Mouse (Mus musculus): Measurements from ENCODE around the gene Olfm2. TPM values are rescaled to one million over a fixed set of nuclear protein-coding genes. Genes with fewer than 3 reads are reported as not detected.
"Not testable (repeated sequence)": the region's sequence is repeated elsewhere in the genome, so short reads cannot be mapped to it uniquely, and the experiment has no call there.

Gene Olfm2
- polyA plus RNA-seq, 1 experiment from 2014 or later, result 3.3 TPM

- H3K4me1 ChIP-seq (replicated peaks), result peaks cover 26% of the 10 kb centered on the region
- no peaks in the 10 kb centered on the region for H3K27me3 ChIP-seq
- H3K4me3 ChIP-seq (replicated peaks), result peak overlapping the region; percentile 83
- H3K36me3 ChIP-seq, result peaks cover 34% of the 10 kb centered on the region
- peak overlapping the region; percentile 76 for H3K9ac ChIP-seq (replicated peaks)
- peak overlapping the region; percentile 95 for H3K4me2 ChIP-seq
- peak overlapping the region; percentile 75 for H3K27ac ChIP-seq
- 5% methylated on average over 17 of the region's 17 CpGs for WGBS
- H3K9me3 ChIP-seq, result no peaks in the 10 kb centered on the region
- no peak for ATAC-seq (ENCODE audit: insufficient number of reproducible peaks, insufficient read depth, low FRiP score, low TSS enrichment, low read depth)
Observed at GRCm38 (mm10) chr9:20645121-20645520, 101.0 kb downstream of the Olfm2 start.

DNA sequence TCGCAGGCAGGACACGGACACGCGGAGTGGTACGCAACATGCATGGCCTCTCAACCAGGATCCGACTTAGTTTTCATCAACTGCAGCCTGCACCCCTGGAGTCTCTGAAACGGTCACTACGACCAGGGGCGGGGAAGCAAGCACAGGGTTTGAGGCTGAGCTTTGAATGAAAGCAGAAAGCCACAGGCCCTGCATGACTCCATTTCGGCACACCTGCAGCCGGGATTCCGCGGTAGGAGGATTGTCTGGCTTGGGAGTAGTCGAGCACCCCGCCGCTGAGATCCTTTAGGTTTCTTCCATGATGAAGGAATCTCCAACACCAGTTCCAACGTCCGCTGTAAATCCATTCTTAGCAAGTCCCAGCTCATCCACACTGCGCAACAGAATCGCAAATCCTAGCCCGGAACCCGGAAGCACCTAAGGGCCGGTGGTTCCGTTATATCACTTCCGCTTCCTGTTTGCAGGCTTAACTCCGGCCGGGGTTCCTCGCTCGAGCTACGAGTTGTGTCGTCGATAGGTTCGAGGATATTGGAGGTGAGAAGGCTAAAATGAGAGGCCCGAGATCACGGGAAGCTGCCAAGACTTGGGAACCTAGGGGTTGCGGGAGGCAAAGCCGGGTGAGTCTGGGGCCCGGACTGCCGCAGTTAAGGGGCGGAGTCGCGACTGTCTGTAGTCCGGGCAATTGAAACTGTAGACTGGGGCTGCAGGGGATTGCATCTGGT is 101.6 kb downstream of the Olfm2 start, which contains the start of gene Fbxl12:
Fbxl12 (minus strand) TSS at position 408 of the 722 bp plus-strand sequence.
- Histone ChIP-seq H3K9ac (replicated peaks) (peak within 1 kb of the TSS; percentile 76), H3K4me2 (peak within 1 kb of the TSS; percentile 95), H3K4me3 (replicated peaks) (peak within 1 kb of the TSS; percentile 83), H3K27me3 (no peaks in the 10 kb centered on the region), H3K4me1 (replicated peaks) (peaks cover 26% of the 10 kb centered on the region), H3K27ac (peak within 1 kb of the TSS; percentile 75), H3K9me3 (no peaks in the 10 kb centered on the region), H3K36me3 (peaks cover 35% of the 10 kb centered on the region)
- no peak for ATAC-seq (ENCODE audit: insufficient number of reproducible peaks, insufficient read depth, low FRiP score, low TSS enrichment, low read depth)
- WGBS, result under 1% methylated on average over 43 of the region's 43 CpGs

GRCm38 (mm10) chr9:20643781-20644180 is 102.4 kb downstream of the Olfm2 start:
- 10% methylated on average over 13 of the region's 13 CpGs for WGBS
- Histone ChIP-seq H3K4me1 (replicated peaks) (peaks cover 26% of the 10 kb centered on the region), H3K27ac (peak overlapping the region; percentile 75), H3K4me2 (peak overlapping the region; percentile 95), H3K9me3 (no peaks in the 10 kb centered on the region), H3K4me3 (replicated peaks) (peak overlapping the region; percentile 83), H3K36me3 (peaks cover 35% of the 10 kb centered on the region), H3K27me3 (no peaks in the 10 kb centered on the region), H3K9ac (replicated peaks) (peak overlapping the region; percentile 76)
- no peak for ATAC-seq (ENCODE audit: insufficient number of reproducible peaks, insufficient read depth, low FRiP score, low TSS enrichment, low read depth)

- ATAC-seq (ENCODE audit: insufficient number of reproducible peaks, insufficient read depth, low FRiP score, low TSS enrichment, low read depth), result peak; percentile 72
- Histone ChIP-seq H3K27ac (peak overlapping the region; percentile 91), H3K4me1 (replicated peaks) (peaks cover 26% of the 10 kb centered on the region), H3K36me3 (peaks cover 35% of the 10 kb centered on the region), H3K4me3 (replicated peaks) (peak overlapping the region; percentile 83), H3K4me2 (peak overlapping the region; percentile 95), H3K27me3 (no peaks in the 10 kb centered on the region), H3K9me3 (no peaks in the 10 kb centered on the region), H3K9ac (replicated peaks) (peak overlapping the region; percentile 76)
- under 1% methylated on average over 30 of the region's 30 CpGs for WGBS
Observed at GRCm38 (mm10) chr9:20642896-20643466, 103.2 kb downstream of the Olfm2 start.

- Histone ChIP-seq H3K36me3 (peaks cover 35% of the 10 kb centered on the region), H3K4me3 (replicated peaks) (peak within 1 kb of the TSS; percentile 83), H3K4me2 (peak within 1 kb of the TSS; percentile 95), H3K27me3 (no peaks in the 10 kb centered on the region), H3K4me1 (replicated peaks) (peaks cover 26% of the 10 kb centered on the region), H3K27ac (peak within 1 kb of the TSS; percentile 91), H3K9ac (replicated peaks) (peak within 1 kb of the TSS; percentile 88), H3K9me3 (no peaks in the 10 kb centered on the region)
- peak; percentile 94 for ATAC-seq (ENCODE audit: insufficient number of reproducible peaks, insufficient read depth, low FRiP score, low TSS enrichment, low read depth)
- WGBS, result under 1% methylated on average over 51 of the region's 51 CpGs
Observed at GRCm38 (mm10) chr9:20642101-20642895, 103.9 kb downstream of the Olfm2 start, which contains the start of gene Ubl5. Ubl5 (plus strand) TSS chr9:20642878.

- 26% methylated on average over 6 of the region's 6 CpGs for WGBS
- Histone ChIP-seq H3K4me3 (replicated peaks) (peak overlapping the region; percentile 83), H3K27ac (no peak overlapping the region; the same call in 1 of the 2 replicates), H3K36me3 (peaks cover 30% of the 10 kb centered on the region), H3K27me3 (no peaks in the 10 kb centered on the region), H3K4me2 (peak overlapping the region; percentile 95), H3K9ac (replicated peaks) (peak overlapping the region; percentile 88), H3K4me1 (replicated peaks) (peaks cover 26% of the 10 kb centered on the region), H3K9me3 (no peaks in the 10 kb centered on the region)
- no peak for ATAC-seq (ENCODE audit: insufficient number of reproducible peaks, insufficient read depth, low FRiP score, low TSS enrichment, low read depth)
Observed at GRCm38 (mm10) chr9:20641501-20641900, 104.6 kb downstream of the Olfm2 start.

DNA sequence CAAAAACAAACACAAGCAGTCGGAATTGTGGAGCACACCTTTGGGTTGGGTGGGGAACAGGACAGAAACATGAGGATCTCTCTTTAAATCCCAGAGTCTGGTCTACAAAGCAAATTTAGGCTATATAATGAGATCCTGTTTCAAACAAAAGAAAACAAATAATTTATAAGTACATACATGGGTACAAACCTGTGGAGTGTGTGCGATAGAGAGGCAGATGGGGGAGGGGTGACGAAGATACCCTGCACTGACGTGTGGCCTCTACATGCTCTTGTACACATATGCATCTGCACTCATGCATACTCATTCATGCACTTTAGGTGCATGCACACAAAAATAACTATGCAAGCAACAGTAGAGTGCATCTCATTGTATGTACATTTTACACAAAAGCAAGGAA is 106.7 kb downstream of the Olfm2 start:
- H3K9ac ChIP-seq (replicated peaks), result no peak overlapping the region
- H3K4me1 ChIP-seq (replicated peaks), result peaks cover 19% of the 10 kb centered on the region
- no peaks in the 10 kb centered on the region for H3K9me3 ChIP-seq
- H3K27me3 ChIP-seq, result no peaks in the 10 kb centered on the region
- H3K4me3 ChIP-seq (replicated peaks), result no peak overlapping the region
- H3K27ac ChIP-seq, result no peak overlapping the region
- peaks cover 25% of the 10 kb centered on the region for H3K36me3 ChIP-seq
- 91% methylated on average over 4 of the region's 4 CpGs for WGBS
- no peak for ATAC-seq (ENCODE audit: insufficient number of reproducible peaks, insufficient read depth, low FRiP score, low TSS enrichment, low read depth)
- H3K4me2 ChIP-seq, result no peak overlapping the region

DNA sequence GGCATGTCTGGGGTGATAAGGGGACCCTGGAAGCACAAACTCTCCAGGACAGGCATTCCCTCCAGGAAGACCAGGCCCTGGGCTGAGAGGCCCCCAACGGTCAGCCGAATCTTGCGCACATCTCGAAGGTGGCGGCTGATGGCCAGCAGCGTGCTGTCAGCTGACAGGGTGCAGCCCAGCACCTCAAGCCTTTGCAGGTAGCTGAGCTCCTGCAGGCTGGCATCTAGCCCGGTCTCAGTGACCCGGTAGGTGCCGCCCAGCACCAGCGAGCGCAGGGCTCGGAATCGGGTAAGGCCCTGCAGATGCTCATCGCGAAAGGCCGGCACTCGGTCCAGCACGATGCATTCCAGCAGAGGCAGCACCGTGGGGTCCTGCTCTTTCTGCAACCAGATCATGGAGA is 107.6 kb downstream of the Olfm2 start:
- peaks cover 25% of the 10 kb centered on the region for H3K36me3 ChIP-seq
- peaks cover 13% of the 10 kb centered on the region for H3K4me1 ChIP-seq (replicated peaks)
- H3K9me3 ChIP-seq, result no peaks in the 10 kb centered on the region
- 96% methylated on average over 19 of the region's 19 CpGs for WGBS
- H3K27me3 ChIP-seq, result no peaks in the 10 kb centered on the region
- ATAC-seq (ENCODE audit: insufficient number of reproducible peaks, insufficient read depth, low FRiP score, low TSS enrichment, low read depth), result no peak
- no peak overlapping the region for H3K4me2 ChIP-seq
- H3K27ac ChIP-seq, result no peak overlapping the region
- no peak overlapping the region for H3K9ac ChIP-seq (replicated peaks)
- H3K4me3 ChIP-seq (replicated peaks), result no peak overlapping the region

DNA sequence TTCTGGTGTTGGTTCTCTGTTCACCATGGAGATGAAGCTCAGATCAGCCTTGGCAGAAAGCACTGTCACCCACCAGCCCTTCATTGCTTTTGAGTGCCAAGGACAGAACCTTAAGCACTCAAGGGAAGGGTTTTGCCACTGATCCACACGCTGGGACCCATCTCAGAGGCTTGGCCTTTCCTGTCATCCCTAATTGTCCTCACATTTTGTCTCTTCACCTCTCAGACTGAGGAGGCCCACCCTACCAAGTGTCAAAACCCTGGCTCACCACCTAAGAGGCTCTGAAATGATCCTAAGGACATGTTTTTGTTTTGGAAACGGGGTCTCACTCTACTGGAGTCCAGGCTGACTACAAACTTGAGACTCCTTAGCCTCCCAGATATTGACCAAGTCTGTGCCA is 109.4 kb downstream of the Olfm2 start:
- no peak overlapping the region for H3K4me2 ChIP-seq

GRCm38 (mm10) chr9:20636256-20636655 is 109.9 kb downstream of the Olfm2 start:
- H3K9ac ChIP-seq (replicated peaks), result no peak overlapping the region
- H3K27me3 ChIP-seq, result no peaks in the 10 kb centered on the region
- no peak for ATAC-seq (ENCODE audit: insufficient number of reproducible peaks, insufficient read depth, low FRiP score, low TSS enrichment, low read depth)
- H3K4me1 ChIP-seq (replicated peaks), result peaks cover 7% of the 10 kb centered on the region
- H3K4me3 ChIP-seq (replicated peaks), result no peak overlapping the region
- whole genome bisulfite sequencing, result 80% methylated on average over 3 of the region's 3 CpGs
- H3K9me3 ChIP-seq, result no peaks in the 10 kb centered on the region
- H3K27ac ChIP-seq, result no peak overlapping the region
- H3K4me2 ChIP-seq, result no peak overlapping the region
- H3K36me3 ChIP-seq, result peaks cover 25% of the 10 kb centered on the region

More for the DNA sequence above, 109.4 kb downstream of the Olfm2 start:
- ATAC-seq (ENCODE audit: insufficient number of reproducible peaks, insufficient read depth, low FRiP score, low TSS enrichment, low read depth), result no peak
- H3K4me3 ChIP-seq (replicated peaks), result no peak overlapping the region
- H3K27me3 ChIP-seq, result no peaks in the 10 kb centered on the region
- 78% methylated on average over 2 of the region's 2 CpGs for WGBS
- no peak overlapping the region for H3K9ac ChIP-seq (replicated peaks)
- no peaks in the 10 kb centered on the region for H3K9me3 ChIP-seq
- H3K27ac ChIP-seq, result no peak overlapping the region
- peaks cover 25% of the 10 kb centered on the region for H3K36me3 ChIP-seq
- H3K4me1 ChIP-seq (replicated peaks), result peaks cover 11% of the 10 kb centered on the region

DNA sequence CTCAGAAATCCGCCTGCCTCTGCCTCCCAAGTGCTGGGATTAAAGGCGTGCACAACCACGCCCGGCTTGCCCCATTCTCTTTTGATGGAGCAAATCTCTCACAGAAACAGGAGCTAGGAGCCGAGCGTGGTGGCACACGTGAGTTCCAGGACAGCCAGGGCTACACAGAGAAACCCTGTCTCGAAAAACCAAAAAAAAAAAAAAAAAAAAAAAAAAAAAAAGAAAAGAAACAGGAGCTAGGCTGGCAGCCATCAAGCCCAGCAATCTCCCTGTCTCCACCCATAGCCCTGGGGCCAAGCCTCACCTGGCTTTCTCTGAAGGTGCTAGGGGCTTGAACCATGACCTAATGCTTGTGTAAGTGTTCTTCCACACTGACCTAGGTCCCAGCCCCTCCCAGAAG is 110.5 kb downstream of the Olfm2 start:
- H3K4me2 ChIP-seq; H3K9ac ChIP-seq (replicated peaks); ATAC-seq (ENCODE audit: insufficient number of reproducible peaks, insufficient read depth, low FRiP score, low TSS enrichment, low read depth); H3K4me1 ChIP-seq (replicated peaks); H3K27me3 ChIP-seq; H3K4me3 ChIP-seq (replicated peaks); H3K27ac ChIP-seq; H3K9me3 ChIP-seq: not testable (repeated sequence)
- peaks cover 25% of the 10 kb centered on the region for H3K36me3 ChIP-seq
- WGBS, result 90% methylated on average over 8 of the region's 8 CpGs
